Mouse (Mus musculus): ENCODE data around the gene Cnot1. TPM values are rescaled to one million over a fixed set of nuclear protein-coding genes. Genes with fewer than 3 reads are reported as not detected.

Cnot1 gene
- 176 and 207 TPM in 2 replicates for total RNA-seq (2012; rRNA removed)

DNA sequence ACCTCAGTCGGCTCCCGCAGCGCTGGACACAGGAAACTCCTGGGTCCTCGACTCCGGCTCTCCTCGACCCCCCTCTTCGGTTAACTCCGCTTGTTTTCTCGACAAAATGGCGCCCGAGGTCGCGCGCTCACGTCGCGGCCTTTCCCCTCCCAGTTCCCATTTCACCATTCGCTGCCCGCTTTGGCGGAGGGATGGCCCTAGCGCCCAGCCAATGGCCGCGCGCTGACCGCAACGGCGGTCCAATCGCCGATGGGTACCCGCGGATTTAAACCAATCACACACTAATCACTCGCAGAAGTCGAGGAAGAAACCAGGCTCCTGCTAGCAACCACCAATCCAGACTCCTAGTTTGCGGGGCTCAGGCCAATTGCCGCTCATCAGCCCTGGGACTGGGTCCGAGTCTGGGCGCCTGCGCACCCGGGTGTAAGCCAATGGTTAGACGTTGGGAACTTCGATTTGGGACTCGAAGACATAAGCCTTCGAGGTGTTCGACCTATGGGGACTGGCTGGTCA lies at the start of gene Cnot1:
Cnot1 (minus strand) TSS at position 134 of the 513 bp plus-strand sequence.
- DNase-seq (ENCODE audit: low read depth, low spot score), result peak; percentile 91
- H3K4me3 ChIP-seq (ENCODE audit: insufficient read depth in 1 of 2, low read depth in 1 of 2, low read length in 2 of 2, poor library complexity in 1 of 2, severe bottlenecking in 1 of 2), result peak within 1 kb of the TSS; percentile 90 to 100
- H3K9me3 ChIP-seq (ENCODE audit: control insufficient read depth, insufficient read depth, low read depth, low read length), result no peaks in the 10 kb centered on the region
- H3K36me3 ChIP-seq (ENCODE audit: control insufficient read depth, insufficient read depth, low read length, poor library complexity, severe bottlenecking), result peaks cover 4% of the 10 kb centered on the region; the same call in 1 of the 2 replicates
- peak within 1 kb of the TSS; percentile 97 for H3K27ac ChIP-seq (ENCODE audit: insufficient read depth, low read depth, low read length, poor library complexity, severe bottlenecking)
- peaks cover 6 to 7% of the 10 kb centered on the region in 2 experiments; a peak in 3 of 4 replicates for H3K4me1 ChIP-seq (ENCODE audit: control insufficient read depth in 2 of 2, insufficient read depth in 2 of 2, low read length in 2 of 2, poor library complexity in 1 of 2)
- in situ Hi-C loops (cut with MboI; ENCODE audit: low sequenced_read_pairs in 2 of 2, unreplicated experiment in 2 of 2), result no loop called here
- H3K9ac ChIP-seq (ENCODE audit: insufficient read depth, low read depth, low read length, poor library complexity, severe bottlenecking), result peak within 1 kb of the TSS; percentile 100
- TF ChIP-seq CHD2 (IDR thresholded peaks at IDR 0.05; ENCODE audit: low read depth, low read length) (peak; percentile 96), ZC3H11A (IDR thresholded peaks at IDR 0.05; ENCODE audit: borderline replicate concordance, low read depth, low read length) (no peak), HCFC1 (IDR thresholded peaks at IDR 0.05; ENCODE audit: borderline replicate concordance, insufficient read depth, low read length) (peak; percentile 50; the same call in 1 of the 2 replicates), MAFK (IDR thresholded peaks at IDR 0.05; ENCODE audit: insufficient read depth, low read depth, low read length) (no peak)

DNA sequence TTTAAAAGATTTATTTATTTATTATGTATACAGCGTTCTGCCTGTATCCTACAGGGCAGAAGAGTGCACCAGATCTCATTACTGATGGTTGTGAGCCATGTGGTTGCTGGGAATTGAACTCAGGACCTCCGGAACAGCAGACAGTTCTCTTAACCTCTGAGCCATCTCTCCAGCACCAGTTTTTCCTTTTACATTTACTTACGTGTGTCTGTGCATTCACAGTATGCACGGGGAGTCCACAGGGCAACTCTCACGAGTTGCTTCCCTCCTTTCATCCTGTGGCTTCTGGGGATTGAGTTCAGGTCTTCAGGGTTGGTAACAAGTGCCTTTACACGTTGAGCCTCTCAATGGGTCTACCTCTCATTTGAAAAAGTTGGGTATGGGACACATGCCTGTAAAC lies 46.9 kb upstream of the Cnot1 start:
- Histone ChIP-seq H3K27ac (ENCODE audit: insufficient read depth, low read depth, low read length, poor library complexity, severe bottlenecking) (no peak overlapping the region), H3K9me3 (ENCODE audit: control insufficient read depth, insufficient read depth, low read depth, low read length) (no peaks in the 10 kb centered on the region), H3K4me1 (ENCODE audit: control insufficient read depth in 2 of 2, insufficient read depth in 2 of 2, low read length in 2 of 2, poor library complexity in 1 of 2) (peaks cover 1 to 2% of the 10 kb centered on the region in 2 experiments; a peak in 1 of 4 replicates), H3K36me3 (ENCODE audit: control insufficient read depth, insufficient read depth, low read length, poor library complexity, severe bottlenecking) (peaks cover 2% of the 10 kb centered on the region; the same call in 1 of the 2 replicates), H3K9ac (ENCODE audit: insufficient read depth, low read depth, low read length, poor library complexity, severe bottlenecking) (no peak overlapping the region), H3K4me3 (ENCODE audit: insufficient read depth in 1 of 2, low read depth in 1 of 2, low read length in 2 of 2, poor library complexity in 1 of 2, severe bottlenecking in 1 of 2) (no peak overlapping the region)
- TF ChIP-seq MAFK (IDR thresholded peaks at IDR 0.05; ENCODE audit: insufficient read depth, low read depth, low read length), result no peak
- no peak for TF ChIP-seq CHD2 (IDR thresholded peaks at IDR 0.05; ENCODE audit: low read depth, low read length)
- no peak for TF ChIP-seq ZNF384 (IDR thresholded peaks at IDR 0.05; ENCODE audit: low read depth, low read length)
- TF ChIP-seq ZC3H11A (IDR thresholded peaks at IDR 0.05; ENCODE audit: borderline replicate concordance, low read depth, low read length), result no peak
- TF ChIP-seq HCFC1 (IDR thresholded peaks at IDR 0.05; ENCODE audit: borderline replicate concordance, insufficient read depth, low read length), result no peak
- no peak for DNase-seq (ENCODE audit: low read depth, low spot score)
- in situ Hi-C loops (cut with MboI; ENCODE audit: low sequenced_read_pairs in 2 of 2, unreplicated experiment in 2 of 2), result no loop called here

DNA sequence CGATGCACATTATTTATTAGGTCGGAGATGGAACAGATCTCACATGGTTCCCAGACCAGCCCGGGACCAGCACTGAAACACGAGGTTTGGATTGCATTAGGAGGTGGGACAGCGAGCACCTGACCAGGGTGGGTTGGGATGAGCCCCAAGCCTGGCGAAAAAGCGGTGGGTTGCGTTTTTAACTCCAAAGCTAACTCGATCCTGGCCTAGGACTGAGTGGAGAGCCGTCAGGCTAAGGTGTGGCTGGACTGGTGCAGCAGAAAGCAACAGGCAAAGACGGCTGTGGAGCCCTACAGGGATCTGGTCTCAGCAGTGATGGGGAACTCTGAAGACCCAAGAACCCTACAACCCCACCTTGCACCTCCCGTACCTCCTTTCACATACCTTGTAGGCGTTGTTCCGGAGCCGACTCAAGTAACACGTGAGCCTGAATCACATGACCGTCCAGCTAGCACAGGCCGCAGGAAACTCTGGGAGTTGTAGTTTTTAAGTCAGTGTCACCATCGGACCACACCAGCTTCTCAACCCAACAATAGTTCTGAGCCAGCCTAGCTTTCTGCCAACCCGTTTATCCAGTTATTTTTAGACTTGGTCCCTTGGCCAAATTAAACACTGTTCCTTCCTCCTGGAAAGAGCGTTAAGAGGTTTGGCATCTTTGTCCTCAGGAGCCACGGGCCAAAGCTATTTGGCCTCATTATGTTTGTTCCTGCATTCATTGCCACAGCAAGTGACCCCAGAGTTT lies 46.0 kb upstream of the Cnot1 start, which contains the start of gene Slc38a7:
Slc38a7 (minus strand) TSS at position 438 of the 742 bp plus-strand sequence.
- H3K4me1 ChIP-seq (ENCODE audit: control insufficient read depth in 2 of 2, insufficient read depth in 2 of 2, low read length in 2 of 2, poor library complexity in 1 of 2), result peaks cover 2 to 7% of the 10 kb centered on the region in 2 experiments; a peak in 2 of 4 replicates
- H3K36me3 ChIP-seq (ENCODE audit: control insufficient read depth, insufficient read depth, low read length, poor library complexity, severe bottlenecking), result peaks cover 2% of the 10 kb centered on the region; the same call in 1 of the 2 replicates
- peak within 1 kb of the TSS; percentile 72 to 74 for H3K4me3 ChIP-seq (ENCODE audit: insufficient read depth in 1 of 2, low read depth in 1 of 2, low read length in 2 of 2, poor library complexity in 1 of 2, severe bottlenecking in 1 of 2)
- H3K9ac ChIP-seq (ENCODE audit: insufficient read depth, low read depth, low read length, poor library complexity, severe bottlenecking), result peak within 1 kb of the TSS; percentile 82
- no peak for TF ChIP-seq CHD2 (IDR thresholded peaks at IDR 0.05; ENCODE audit: low read depth, low read length)
- TF ChIP-seq HCFC1 (IDR thresholded peaks at IDR 0.05; ENCODE audit: borderline replicate concordance, insufficient read depth, low read length), result peak; percentile 99
- in situ Hi-C loops (cut with MboI; ENCODE audit: low sequenced_read_pairs in 2 of 2, unreplicated experiment in 2 of 2), result no loop called here
- DNase-seq (ENCODE audit: low read depth, low spot score), result peak; percentile 87
- H3K27ac ChIP-seq (ENCODE audit: insufficient read depth, low read depth, low read length, poor library complexity, severe bottlenecking), result peak within 1 kb of the TSS; percentile 72
- H3K9me3 ChIP-seq (ENCODE audit: control insufficient read depth, insufficient read depth, low read depth, low read length), result no peaks in the 10 kb centered on the region

DNA sequence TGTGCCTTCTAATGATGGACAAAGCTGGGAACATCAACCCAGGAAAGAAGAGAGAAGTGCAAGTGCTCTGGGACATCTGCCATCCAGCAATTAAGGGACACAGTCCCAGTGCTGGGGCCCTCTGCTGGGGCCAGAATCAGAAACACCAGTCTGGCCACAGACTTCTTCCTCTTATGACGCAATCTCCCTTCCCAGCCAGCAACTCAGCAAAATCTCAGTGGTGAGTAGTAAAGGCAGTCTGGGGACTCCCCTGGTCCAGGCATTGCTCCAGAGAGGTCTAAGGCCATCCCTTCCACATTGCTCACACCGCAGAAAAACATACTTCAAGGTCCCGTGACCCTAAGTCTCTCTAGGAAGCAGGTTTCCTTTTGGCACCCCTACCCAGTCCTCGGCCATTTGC lies 45.0 kb upstream of the Cnot1 start:
- no peak for TF ChIP-seq MAFK (IDR thresholded peaks at IDR 0.05; ENCODE audit: insufficient read depth, low read depth, low read length)
- no peak for TF ChIP-seq CHD2 (IDR thresholded peaks at IDR 0.05; ENCODE audit: low read depth, low read length)
- no peak for TF ChIP-seq HCFC1 (IDR thresholded peaks at IDR 0.05; ENCODE audit: borderline replicate concordance, insufficient read depth, low read length)
- no peak for TF ChIP-seq ZC3H11A (IDR thresholded peaks at IDR 0.05; ENCODE audit: borderline replicate concordance, low read depth, low read length)
- TF ChIP-seq ZNF384 (IDR thresholded peaks at IDR 0.05; ENCODE audit: low read depth, low read length), result no peak
- H3K36me3 ChIP-seq (ENCODE audit: control insufficient read depth, insufficient read depth, low read length, poor library complexity, severe bottlenecking), result peaks cover 6% of the 10 kb centered on the region; the same call in 1 of the 2 replicates
- no peaks in the 10 kb centered on the region for H3K9me3 ChIP-seq (ENCODE audit: control insufficient read depth, insufficient read depth, low read depth, low read length)
- peak overlapping the region; percentile 82 for H3K9ac ChIP-seq (ENCODE audit: insufficient read depth, low read depth, low read length, poor library complexity, severe bottlenecking)
- peak overlapping the region; percentile 72 to 74 for H3K4me3 ChIP-seq (ENCODE audit: insufficient read depth in 1 of 2, low read depth in 1 of 2, low read length in 2 of 2, poor library complexity in 1 of 2, severe bottlenecking in 1 of 2)
- H3K4me1 ChIP-seq (ENCODE audit: control insufficient read depth in 2 of 2, insufficient read depth in 2 of 2, low read length in 2 of 2, poor library complexity in 1 of 2), result peaks cover 4 to 7% of the 10 kb centered on the region in 2 experiments; a peak in 3 of 4 replicates
- in situ Hi-C loops (cut with MboI; ENCODE audit: low sequenced_read_pairs in 2 of 2, unreplicated experiment in 2 of 2), result no loop called here
- H3K27ac ChIP-seq (ENCODE audit: insufficient read depth, low read depth, low read length, poor library complexity, severe bottlenecking), result peak overlapping the region; percentile 40; the same call in 1 of the 2 replicates
- DNase-seq (ENCODE audit: low read depth, low spot score), result no peak

Data from ES-E14 (cell line).